Mouse (Mus musculus) thymus, adult 18-20 months (tissue): ENCODE data around the gene Smarce1.

Source experiments
- DNase-seq, 2 experiments: peaks; one replicate each; pipeline ENCODE4 v3.0.0; 2022; ENCODE audit warnings: mixed read lengths in 2 of 2

Gene Smarce1

DNA sequence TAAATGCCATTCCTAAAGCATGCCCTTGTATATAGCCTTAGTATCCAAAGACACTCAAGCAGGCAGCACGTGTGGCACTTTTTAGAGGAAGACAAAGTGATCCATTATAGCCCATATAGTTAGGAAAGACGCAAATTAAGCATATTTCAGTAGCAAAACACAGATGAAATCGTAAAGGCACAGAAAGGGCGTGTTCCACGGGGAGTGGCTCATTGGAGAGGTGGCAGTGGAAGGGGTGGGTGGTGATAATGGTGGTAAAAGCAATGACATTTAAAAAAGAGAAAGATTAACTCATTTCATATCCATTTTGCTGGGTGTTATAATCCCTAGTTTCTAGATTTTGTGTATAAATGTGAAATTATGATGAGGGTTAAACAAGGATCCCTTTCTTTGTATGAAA, 4.5 kb downstream of the Smarce1 start:
- no peak for DNase-seq

DNA sequence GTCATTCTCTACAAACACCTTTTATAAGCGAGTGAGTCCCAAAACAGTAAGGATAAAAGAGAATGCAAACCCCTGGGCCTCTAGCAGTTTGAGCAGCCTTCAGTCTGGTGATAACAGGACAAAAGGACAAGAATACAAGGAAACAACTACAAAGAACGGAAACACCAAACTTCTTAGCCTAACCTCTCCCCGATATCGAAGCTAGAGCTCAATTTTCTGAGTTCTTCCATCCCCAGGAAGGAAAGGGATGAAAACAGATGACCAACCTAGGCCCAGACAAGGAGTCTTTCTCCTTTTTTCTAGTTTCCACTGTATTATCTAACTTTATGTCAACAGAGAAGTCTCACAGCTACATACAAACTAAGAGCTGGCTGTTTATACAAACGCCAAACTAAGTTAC, 7.5 kb downstream of the Smarce1 start:
- DNase-seq, result no peak

DNA sequence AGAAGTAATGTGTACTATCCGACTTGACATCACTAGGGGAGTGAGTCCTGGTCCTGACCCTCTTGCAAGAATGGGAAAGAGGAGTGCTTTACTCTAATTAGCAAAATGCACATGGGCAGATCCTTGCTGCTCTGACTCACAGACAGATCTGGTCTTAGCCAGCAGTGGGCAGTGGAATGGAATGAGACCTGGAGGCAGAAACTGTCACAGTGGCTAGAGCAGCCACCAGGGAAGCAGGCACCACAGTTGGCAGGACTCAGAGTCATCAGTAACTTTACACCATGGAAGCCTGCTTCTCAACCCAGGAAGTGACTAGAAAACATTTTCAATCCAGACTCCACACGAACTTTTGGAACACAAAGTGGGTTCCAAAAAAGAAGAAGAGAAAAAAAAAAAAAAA, 9.0 kb downstream of the Smarce1 start:
- DNase-seq, result no peak

DNA sequence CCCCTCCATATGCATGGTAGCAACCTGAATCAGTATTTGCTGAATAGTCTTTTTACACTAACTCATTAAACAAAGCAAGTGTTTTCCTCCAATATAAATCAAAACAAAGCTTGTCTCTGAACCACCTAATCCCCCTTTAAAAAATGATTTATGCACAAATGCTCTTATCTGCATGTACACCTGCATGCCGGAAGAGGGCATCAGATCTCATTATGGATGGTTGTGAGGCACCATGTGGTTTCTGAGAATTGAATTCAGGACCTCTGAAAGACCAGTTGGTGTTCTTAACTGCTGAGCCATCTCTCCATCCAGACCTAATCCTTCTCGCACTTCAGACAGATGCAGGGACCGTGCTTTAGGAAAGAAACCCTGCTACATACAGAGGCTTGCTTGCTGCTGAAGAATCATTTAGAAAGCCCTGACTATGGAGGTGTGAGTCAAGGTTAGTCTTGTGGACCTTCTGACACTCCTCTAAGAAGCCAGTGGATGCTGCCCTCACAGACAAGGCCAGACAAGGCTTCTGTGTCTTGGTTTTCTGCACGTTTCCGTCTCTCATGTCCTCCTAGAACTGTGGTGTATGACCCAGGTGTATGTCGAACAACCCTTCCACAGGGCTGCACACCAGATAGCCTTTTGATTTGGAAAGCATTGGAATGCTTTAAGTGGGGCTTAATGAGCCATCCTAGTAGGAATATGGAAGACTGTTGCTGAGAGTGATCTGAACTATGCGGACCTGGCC, 13.4 kb downstream of the Smarce1 start:
- DNase-seq, result no peak

DNA sequence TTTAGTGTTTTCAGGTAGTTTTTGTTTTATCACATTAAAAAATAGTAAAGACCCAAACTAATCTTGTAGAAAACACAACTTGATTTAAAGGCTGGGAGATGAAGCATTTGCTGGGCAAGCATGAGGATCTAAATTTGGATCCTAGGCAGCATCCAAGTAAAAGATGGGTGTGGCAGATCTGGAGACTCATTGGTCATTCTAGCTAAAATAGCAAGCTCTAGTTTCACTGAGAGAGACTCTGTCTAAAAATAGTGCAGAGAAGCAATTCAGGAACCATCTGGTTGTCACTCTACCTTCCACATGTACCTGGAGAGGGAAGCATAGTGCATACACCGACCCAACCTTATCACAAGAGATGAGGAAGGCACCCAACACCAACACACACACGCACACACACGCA, 14.6 kb downstream of the Smarce1 start:
- no peak for DNase-seq

DNA sequence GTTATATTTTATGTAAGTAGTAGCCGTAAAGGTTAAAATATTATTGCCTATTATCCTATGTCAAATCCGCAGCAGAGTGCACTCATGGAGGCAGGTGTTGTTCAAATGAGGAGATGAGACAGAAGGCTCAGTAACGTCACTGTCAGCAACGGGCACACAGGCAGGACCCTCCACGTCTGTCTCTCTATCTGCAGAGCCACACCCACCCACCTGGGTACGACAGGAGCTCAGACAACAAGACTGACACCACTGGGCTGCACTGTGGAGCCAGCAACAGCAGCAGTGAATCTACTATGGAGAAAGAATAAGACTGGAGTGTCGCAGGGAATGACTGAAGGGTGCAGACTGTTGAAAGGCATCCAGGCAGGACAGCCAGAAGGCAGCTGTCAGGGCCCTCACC, 18.1 kb downstream of the Smarce1 start:
- no peak for DNase-seq

DNA sequence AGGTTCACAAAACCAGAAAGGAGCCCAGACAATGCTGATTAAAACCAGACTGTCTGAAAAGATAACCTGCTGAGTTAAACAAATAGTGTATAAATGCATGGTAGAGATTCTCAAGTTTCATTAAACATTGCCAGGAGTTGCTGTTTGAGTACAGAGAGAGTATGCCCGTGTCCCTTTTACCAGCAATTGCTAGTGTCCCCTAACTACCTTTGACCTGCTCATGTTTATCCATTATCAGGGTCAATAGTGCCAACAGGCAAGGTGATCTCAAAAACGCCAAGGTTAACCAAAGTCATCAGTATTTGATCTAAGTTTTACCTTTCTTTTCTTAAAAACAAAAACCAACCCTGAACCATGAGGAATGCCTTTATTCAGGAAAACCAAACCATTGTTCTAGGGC, 18.9 kb downstream of the Smarce1 start:
- DNase-seq, result no peak

DNA sequence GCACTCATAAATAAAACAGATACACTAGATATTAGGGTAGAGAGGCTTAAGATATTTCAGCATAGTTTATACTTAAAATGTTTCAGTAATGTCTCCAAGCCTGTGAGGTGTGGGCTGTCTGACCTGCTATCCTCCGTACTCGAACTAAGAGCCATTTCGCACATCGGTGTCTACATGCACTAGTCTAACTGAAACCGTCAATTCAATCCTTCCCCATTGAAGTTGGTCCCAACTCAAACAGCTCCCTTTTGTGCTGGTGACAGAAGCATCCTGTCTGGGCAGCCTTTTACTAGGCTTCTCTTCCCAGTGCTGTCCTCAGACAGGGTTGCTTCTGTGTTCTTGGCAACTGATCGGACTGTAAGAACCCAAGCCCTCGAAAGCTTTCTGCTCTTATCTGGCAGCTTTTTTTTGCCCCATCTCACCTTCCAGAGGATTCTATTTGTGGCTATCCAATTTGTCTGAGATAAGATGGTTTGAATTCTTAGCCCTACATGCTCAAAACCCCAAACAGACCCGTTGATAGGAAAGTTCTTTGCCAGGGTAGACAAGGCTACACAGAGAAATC, 22.6 kb downstream of the Smarce1 start:
- no peak for DNase-seq

DNA sequence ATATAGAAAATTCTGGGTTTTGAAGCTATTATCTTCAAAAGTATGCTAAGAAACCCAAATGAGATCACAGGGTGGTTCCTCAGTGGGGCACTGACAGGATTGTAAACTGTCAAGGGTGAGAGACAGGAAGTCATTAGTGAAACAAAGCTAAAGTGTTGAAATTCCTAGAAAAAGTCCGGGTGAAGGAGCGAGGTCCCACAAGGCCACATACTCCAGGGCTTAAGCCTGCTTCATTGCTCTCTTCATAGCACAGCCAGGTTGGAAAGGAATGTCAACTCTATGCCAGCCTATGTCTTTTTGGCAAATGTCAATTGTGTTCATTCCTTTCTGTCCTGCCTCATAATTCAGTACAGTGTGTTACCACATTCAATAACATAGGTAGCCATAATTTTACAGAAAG, 23.4 kb downstream of the Smarce1 start:
- no peak for DNase-seq

DNA sequence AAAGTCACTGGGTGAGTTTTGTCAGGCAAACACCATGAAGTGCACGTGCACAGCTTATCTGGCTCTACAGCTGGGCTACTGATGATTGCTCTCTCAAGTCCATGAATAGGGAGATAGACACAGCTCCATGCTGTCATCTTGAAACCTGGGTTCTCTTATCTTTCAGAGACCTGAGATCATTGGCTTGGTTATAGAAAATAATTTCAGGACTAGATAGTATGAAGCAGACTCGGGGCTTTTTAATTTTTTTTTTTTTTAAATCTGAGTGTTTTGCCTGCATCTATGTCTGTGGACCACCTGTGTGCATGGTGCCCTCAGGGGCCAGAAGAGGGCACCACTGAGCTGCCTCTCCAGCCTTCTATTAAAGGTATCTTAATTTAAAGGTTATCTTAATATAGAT, 23.9 kb downstream of the Smarce1 start:
- no peak for DNase-seq

DNA sequence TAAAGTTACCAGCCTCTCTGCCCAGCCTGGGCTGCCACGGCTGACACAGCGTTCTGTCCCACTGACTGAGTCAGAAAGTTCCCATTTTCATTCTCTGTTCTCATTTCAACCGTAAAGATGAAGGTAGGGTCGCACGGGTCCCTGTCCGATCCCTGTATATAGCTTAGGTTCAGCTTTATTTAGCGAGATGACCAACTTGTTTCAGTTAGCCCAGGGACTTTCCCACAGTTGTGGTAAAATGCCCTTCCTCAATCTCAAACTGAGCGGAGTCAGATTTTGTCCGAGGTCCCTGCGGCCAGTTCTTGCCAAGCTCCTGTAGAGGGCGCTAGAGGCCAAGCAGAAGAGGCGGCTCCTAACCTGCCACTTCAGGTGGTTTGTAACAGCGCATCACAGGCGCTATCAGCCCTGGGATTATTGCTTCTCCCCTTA, 41.6 kb downstream of the Smarce1 start:
- DNase-seq, result peak; percentile 29 to 45

DNA sequence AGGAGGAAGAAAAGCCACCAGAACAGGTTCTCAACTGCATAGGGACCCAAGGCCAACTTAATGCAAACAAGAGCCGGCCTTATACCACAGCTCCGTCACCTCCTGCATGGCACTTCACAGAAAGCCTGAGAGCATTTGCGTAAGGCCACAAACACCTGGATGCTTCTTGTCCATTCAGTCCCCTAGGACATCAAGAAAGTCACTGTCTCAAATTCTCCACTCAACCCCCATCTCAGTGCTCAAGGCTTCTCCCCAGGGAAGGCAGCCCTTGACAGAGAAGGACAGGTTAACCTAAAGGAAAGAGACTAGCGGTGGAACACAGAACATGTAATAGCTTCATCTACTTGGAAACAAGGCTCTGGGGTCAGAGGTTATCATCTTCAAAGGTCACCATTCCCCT, 43.5 kb downstream of the Smarce1 start:
- no peak for DNase-seq

DNA sequence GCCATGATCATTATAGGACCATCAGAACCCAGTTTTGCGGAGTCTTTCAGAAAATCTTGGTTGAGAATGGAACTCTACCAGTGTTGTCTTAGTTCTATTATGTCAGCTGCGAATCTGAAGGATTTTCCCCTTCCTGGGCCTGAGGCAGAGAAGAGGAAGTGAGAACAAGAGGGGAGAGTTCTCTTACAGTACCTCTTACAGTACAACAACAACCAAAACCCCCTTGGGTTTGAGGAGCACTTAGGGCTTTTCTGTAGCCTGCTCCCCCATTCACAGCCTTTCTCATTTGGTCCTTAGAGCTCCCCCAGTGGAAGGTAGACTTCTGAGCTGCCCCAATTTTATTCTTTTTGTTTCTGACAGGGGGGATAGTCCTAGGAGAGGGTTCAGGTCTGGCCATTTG, 44.0 kb downstream of the Smarce1 start:
- no peak for DNase-seq

DNA sequence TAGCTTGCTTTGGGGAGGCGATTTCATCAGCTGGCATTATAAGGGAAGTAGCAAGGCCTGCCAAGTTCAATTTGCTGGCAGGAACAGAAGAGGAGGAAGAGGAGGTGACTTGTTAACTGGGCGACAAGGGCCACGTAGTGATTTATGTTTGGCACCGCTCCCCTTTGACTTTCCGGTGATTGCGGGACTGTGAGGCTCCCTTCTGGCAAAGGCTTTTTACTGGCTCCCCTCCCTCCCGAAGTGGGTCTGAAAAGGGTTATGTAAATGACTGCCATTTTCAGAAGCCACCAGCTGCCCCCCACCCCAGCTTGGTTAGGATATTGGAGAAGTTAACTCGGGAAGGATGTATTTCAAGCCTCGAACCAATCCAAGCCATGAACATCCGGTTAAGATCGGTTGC, 48.2 kb downstream of the Smarce1 start:
- no peak for DNase-seq

DNA sequence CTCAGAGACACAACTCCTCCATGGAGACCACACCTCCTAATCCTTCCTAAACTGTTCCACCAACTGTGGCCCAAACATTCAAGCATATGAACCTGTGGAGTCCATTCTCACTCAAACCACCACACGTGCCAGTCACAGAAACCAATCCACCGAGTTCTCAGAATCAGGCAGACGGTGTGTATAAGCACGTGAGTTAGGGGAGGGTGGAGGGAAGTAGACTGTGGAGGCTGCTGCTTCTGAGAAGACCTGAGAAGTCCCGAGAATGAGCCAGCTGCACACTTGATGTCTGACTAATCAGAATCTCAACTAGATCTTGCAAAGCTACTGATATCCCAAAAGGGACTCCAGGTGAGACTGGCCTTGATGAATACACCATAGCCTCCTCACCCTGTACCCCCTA, 50.7 kb downstream of the Smarce1 start:
- DNase-seq, result no peak

DNA sequence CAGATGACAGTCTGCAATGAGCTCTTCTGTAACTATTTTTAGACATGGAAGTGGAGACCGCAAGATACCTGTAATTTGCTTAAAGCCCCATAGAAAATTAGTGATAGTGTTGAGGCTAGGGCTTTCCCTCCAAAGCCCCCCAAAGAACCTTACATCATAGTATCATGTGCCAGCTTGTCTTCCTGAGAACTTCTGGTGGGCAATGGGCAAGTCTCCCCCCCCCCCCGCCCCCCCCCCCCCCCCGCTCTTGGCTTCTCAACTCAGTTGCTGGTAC, 53.0 kb downstream of the Smarce1 start:
- no peak for DNase-seq

DNA sequence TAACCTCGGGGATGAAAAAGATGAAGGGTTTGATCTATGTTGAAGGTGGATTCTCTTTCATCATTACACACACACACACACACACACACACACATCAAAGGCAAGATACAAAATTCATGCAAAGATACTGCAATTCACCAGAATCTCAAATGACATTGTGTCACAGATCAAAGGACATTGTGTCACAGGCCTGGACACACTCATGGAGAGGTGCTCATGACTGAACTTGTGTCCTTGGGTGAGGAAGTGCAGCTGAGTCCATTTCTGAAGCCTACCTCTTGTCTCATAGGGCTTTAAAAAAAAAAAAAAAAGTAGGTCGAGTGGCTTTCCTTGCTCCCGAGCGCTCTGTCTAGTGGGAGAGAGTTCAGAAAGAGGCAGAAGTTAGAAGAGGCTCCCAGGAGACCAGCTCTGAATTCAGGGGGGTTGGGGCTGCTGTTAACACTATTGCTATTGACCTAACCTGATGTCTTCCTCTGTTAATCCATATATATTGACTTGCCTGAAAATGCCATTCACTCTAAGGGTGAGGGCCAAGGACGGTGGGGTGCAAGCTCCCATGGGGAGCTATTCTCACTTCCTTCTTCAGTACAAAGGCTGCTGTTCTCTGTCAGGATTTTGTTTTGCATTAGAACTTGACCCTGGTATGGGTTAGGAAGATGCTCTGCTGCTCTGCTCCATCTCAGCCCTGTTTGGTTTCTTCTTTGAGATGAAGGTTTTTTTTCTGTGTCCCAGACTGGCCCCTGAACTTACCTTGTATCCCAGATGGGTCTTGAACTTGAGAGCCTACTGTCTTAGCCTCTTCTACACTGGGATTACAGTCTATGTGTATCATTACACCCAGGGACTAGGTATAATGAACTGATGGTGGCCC, 53.5 kb downstream of the Smarce1 start:
- no peak for DNase-seq

DNA sequence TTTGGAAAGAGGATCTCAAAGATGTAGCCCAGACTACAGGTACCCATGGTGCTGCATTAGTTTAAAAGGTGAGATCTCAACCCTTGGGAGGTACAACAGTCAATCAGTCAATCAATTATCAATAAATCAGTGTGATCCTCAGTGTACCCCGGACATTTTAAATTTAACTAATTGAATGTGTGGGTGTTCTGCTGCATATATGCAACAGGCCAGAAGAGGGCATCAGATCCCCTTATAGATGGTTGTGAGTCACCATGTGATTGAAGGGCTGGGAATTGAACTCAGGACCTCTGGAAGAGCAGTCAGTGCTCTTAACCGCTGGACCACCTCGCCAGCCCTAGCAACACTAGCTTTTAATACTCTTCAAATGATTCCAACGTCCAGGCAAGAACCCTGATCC, 58.8 kb downstream of the Smarce1 start:
- DNase-seq, result no peak

DNA sequence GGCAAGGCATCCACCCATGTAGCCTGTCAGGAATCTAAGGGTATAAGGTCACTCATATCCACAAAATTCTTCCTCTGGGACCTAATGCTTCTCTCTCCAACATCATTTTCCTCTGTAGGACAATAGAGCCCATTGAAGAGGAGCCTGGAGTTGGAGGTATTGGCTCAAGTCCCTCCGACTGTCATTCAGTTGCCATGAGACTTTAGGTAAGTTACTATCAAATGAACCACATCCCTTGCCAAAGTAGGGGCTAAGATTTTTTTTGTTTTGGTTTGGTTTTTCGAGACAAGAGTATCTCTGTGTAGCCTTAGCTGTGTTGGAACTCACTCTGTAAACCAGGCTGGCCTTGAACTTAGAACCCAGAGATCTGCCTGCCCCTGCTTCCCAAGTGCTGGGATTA, 59.4 kb downstream of the Smarce1 start:
- DNase-seq, result no peak

DNA sequence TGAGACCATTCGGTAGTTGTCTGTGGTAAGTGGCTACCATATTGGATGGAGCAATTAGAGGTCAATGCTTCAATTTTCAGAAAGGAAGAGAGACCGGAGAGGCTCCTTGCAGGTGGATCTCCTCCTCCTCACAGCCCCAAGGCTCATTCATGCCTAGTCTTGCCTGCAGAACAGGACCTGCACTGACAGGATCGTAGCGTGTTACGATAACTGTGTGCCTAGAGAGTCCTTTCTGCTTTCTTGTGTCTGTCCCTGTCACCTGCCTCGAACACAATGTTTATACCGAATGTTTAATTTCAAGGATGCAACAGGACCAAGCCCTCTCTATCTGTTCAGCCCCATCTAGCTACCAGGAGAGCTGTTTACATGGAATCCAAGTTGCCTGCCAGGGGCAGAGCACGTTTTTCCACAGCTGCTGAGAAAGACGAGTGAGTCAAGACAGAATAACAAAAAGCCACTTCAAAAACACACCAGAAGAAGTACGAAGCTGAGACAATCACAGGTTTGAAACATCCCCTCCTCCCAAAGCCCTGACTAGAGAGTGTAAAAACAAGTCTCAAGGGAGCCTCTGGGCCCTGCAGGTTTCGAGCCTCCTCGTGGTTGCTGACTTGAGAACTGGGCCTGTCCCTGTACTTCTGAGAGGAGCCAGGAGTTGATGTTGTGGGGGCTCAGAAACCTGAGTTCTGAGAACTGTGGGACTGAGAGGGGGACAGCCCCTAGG, 60.1 kb downstream of the Smarce1 start:
- DNase-seq, result peak; percentile 38 to 71

DNA sequence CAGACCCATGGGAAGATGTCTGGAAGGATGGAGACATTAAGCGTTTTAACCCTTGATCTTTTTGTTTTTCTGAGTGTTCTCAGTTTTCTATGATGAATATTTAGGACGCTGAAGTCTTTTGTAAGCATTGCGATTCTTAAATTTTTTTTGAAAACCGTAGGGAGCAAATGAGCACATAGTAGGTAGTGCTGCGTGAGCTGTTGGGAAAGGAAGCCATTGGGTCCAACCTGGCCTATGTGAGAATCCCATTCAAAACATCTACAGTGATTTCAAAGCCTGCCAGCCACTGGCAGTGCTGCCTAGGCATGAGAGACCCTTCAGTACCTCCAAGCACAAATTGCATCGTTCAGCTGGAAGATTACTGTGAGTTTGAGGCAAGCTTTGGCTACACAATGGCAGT, 60.8 kb downstream of the Smarce1 start:
- no peak for DNase-seq

DNA sequence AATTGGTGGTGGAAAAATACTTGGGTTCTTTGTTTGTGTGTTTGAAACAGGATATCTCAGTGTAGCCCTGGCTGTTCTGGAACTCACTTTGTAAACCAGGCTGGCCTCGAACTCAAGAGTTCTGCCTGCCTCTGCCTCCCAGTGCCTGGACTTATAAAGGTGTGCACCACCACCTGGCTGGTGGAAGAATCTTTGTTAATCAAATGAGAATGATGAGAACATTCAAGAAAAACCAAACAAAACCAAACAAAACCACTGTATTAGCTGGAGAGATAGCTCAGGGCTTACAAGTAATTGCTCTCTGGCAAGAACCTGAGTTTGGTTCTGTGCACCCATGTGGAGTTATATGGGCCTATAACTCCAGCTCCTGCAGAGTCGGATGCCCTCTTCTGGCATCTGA, 61.4 kb downstream of the Smarce1 start:
- DNase-seq, result no peak

DNA sequence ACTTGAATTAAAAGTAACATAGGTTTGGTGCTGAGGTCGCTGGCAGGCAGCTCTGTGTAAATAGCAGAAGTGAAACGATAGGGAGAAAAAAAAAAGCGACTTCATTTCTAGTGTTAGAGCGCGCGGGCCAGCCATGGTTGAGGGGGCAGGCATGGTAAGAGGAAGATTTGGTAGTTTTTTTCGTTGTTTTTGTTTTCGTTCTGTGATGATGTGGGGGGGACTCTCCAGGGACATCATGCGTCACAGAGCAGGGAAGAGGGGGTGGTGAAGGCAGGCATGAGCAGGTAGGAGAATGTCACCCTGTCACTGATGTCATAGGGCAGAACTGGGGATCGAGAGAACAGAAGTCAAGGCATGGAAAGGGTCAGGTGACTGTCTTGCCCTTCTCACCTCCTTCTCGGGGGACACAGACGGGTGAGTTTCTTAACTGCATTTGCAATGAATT, 62.8 kb downstream of the Smarce1 start:
- DNase-seq, result no peak

DNA sequence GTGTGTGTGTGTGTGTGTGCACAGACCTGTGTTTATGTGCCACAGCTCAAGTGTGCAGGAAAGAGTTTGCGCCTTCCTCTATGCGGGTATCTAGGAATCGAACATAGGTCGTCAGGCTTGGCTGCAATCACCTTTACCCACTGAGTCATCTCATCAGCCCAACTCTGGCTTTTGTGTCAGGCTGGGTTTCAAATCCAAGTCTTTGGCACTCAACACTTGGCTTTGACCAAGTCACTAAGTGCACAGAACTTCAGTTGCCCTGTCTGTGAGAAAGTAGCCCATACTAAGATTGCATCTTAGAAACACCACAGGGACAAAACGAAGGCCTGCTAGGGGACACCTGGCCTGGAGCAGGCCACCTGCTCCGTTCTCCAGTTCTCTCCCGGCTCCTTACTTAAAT, 63.2 kb downstream of the Smarce1 start:
- no peak for DNase-seq
